Mouse (Mus musculus) naive thymus-derived CD4-positive, alpha-beta T cell, adult 2 months (primary cell): ENCODE measurements around the gene Ryk.
"Not testable (repeated sequence)": the region's sequence is repeated elsewhere in the genome, so short reads cannot be mapped to it uniquely, and the experiment has no call there.

Experiments used
- DNase-seq: peaks from one replicate; pipeline ENCODE4 v3.0.0-alpha.2; 2011; ENCODE audit warnings: low read depth

The Ryk gene

DNA sequence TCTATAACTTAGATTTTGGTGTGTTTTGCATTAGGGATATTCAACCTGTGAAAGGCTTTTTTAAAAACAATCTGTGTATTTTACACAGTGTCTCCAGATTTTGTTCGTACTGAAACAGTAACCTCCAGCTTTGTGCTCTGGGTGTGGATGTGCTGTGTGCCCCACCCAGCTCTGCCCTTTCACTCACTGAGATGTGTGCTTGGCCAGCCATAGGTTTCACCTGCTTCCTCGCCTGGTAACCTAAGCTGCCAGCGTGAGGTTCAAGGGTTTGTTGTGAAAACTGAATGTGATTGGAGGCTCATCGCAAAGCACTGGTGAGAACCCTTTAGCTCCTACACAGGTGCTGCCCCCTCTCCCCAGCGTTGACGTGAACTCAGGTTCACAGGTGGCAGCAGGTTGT, 70.2 kb downstream of the Ryk start:
- DNase-seq: no peak

DNA sequence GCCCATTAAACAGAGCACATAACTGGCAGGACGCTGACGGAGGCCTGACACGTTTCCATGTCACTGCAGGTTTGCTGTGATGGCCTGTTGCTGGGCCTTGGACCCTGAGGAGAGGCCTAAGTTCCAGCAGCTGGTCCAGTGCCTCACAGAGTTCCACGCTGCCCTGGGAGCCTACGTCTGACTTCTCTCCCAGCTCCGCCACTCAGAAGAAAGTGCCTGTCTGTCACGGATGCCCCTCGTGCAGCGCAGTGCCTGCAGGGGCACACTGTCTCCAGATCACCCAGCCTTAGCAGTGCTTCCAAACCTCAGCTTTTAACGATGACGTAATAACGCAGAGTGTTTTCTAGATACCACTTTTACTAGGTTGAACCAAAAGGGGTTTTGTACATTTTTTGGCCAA, 72.1 kb downstream of the Ryk start:
- no peak for DNase-seq

DNA sequence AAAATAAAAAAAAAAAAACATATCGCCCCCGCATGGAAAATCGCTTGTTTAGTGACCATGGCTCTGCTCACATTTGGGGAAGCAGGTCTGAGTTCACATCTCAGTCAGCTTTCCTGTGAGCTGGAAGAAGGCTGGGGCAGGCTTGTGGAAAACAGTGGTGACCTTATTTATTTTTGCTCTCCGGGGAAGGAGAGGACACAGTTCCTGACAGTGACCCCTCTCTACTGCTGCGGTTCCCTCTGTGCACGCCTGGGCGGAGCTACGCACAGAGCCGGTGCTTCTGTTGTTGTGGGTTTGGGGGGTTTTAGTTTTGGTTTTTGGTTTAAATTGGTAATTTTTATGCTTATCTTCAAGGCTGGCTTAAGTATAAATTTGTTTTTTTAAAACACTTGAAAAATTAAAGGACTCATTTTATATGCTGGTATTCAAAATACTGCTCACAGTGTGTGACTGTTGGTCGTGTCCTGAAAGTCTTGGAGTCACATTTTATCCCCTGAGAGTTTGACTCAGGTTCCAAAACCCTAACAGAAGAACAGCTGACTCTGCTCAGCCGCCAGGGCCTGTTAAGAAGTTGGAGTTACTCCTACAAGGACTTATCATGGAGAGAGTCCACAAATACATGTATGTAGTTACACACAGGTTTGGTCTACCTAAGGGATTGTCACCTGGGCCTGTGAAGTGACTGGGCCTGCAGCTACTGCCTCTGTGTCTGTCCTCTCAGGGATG, 73.0 kb downstream of the Ryk start:
- DNase-seq: no peak

DNA sequence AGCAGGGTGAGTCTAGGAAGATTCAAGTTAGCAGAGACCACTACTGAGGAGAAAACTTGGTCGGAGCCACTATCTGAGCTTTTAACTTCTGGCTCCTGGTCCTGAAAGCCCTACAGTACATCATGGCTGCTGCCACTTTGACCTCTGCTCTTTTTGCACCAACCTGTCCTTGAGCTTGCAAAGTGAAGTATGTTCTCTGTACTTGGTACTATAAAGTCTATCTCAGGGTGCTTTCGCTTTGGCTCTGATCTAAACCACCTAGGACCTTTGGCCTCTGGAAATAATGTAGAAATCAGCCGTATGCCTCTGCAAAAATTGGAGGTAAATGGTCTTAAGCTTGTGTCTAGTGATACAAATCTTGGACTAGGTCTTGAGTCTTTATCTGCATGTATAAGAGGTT, 76.8 kb downstream of the Ryk start:
- no peak for DNase-seq

DNA sequence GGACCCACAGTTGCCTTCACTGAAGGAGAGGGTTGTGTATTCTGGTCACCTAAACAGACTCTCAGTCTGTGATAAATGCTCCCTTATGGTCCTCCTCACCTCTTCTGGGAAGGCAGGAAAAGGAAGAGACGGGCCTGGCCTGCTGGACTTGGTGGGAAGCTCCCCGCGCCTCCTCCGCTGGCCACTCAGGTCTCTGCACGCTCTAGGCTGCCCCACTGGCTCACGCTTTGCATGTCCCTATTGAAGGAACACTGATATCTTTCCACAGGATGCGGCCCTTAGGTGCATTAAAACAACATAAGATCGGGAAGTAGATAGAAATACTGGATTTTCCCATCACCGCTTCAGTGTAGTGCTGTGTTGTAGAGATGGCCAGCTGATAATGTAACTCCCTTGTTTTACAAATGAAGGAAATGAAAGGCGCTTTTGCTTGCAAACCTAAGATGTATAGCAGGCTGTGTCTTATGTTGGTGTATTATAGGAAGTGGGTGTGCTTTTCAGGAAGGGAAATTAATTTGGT, 77.9 kb downstream of the Ryk start:
- no peak for DNase-seq

DNA sequence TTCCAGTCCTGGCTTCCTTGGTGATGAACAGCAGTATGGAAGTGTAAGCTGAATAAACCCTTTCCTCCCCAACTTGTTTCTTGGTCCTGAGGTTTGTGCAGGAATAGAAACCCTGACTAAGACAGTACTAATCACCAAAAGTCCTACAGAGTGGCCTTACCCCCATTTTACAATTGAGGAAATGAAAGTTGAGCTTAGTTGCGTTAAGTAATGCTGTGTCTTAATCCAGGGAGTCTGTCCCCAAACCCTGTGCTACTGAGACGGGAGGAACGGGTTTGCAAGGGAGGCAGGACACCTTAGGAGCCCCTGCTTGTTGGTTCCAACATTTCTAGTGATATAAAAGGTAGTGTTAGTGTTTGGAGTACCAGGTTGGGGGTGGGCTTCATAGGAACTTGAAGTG, 78.9 kb downstream of the Ryk start:
- not testable (repeated sequence) for DNase-seq

DNA sequence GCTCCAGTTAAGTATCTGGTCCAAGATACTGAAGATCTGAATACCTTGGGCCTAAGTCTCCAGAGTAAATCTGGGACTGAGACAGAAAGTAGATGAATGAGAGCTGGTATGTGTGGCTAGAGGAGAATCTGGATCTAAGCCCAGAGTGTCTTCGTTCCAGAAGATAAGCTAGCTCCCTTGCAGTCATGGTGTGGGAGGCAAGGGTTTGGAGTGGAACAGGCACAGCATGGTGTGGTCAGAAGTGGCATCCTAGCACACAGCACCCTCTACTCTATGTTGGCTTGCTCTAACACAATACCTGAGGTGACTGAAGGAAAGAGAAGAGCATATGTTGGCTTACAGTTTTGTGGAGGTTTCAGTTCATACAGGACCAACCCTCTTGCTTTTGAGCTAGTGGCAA, 79.9 kb downstream of the Ryk start:
- DNase-seq: no peak

DNA sequence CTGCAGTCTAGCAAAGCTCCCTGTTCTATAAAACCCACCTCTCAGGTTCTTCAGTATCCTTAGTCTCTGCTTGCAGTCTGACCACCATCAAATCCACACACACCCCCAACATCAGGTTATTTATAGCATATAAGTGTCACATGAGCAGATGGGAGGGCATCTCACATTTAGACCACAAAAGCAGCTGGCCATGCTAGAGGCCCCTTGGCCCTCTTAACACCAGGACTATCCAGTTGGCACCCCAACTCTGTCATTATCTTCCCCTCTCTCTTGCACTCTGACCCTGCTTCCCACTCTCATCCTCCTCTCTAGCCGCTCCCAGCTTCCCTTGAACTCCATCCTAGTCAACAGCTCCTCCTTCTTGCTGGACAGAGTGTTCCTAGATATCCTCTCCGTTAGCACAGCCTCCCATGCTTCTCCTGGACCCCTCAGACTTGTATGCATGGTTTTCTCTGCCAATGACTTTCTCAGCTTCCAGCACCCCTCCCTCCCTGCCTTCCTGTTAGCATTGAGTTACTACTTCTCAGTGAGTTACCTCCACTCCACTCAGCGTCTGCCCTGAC, 80.7 kb downstream of the Ryk start:
- DNase-seq: no peak

DNA sequence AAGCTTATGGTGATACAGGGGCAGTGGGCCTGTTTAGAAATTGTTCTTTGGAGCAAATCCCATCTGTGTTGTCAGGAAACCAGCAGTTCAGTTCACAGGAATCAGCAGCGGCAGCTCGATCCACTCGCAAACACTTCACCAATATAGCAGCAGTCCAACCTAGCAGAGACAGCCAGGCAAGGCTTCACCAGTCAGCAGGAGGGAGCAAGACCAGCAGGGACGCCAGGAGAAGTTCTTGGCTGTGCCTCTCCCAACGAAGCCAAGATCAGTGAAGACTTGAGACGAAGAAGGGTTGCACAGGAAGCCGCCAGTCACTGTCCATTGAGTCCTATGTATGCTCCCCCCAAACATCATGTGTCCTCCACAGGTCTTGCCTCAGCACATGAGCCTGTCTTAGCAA, 81.4 kb downstream of the Ryk start:
- DNase-seq: no peak

DNA sequence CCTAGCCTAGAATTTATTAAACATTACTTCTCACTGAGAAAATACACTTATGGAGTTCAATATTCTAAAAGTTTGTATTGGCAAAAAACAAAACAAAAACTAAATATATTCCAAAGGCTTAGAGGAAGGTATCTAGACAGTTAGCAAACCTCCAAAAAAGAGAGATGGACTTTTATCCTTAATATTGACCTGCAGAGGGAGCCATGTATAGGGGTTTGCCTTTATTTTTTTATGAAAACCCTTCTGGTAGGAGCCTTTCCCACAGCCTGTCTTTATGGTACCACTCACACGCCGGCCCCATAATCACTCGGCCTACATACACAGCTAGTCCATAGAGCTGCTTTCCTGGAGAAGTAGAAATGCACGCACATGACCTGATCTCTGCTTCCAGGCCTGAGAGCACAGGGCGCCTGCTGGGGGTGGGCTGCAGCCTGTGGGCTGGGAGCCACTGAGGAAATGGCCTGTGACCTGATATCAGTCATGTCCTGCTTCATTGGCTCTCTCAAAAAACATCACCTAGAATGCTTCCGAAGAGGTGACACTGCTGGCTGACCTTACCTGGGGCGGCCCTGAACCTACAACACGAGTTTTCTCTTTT, 82.9 kb downstream of the Ryk start:
- no peak for DNase-seq

DNA sequence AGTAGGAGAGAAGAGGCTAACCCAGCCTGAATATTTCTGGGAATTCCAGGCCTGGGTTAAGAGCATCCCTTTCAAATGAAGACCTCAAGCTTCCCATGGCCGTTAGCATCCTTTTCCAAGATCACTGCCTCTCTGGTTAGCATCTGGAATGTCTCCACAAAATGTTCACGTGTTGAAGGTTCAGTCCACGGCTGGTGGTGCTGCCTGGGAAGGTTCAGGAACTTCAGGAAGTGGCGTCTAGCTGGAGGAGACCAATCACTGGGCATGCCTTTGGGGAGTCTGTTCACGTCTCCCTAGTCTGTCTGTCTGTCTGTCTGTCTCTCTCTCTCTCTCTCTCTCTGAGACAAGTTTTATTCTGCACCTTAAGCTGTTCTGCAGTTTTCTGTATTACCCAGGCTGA, 84.8 kb downstream of the Ryk start:
- DNase-seq: no peak

DNA sequence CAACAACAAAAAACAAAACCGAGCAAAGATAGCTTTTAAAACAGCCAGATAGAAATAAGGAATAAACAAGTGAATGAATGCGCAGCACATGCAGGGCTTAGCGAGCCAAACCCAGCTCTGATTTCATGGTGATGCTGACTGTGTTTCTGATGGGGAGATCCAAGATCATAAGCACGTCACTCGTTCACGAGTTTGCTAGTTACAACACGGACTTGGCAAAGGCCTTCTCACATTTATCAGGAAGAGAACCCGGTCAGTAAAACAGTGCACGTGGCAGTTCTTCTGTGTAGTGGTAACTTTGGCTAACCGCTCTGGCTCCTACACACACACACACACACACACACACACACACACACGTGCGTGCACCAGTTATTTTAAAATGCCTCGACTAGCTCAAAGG, 87.1 kb downstream of the Ryk start:
- DNase-seq: no peak

DNA sequence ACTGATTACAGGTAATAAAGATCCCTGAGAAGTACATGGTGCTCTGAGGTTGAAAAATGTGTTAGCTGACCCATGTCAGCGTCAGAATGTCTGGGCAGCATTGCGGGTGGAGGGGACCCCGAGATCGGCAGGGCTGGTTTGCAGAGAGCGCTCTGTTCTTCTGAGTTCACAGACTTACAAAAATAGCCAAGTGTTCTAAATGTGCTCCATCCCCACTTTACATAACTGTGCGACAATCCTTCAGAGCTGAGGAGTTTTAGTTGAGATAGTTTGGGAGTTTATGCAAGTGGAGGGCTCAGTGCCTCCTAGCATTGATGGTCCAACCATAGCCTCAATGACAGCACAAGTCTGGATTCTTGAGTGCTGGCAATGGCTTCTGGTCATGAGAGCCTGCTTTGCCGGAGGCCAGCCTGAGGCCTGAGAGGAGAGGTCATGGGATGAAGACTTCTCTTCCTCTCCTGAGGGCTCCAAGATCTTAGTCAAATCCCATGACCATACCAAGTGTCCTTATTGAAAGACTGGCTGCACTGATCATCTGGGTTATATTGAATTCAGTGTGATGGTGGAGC, 88.2 kb downstream of the Ryk start:
- no peak for DNase-seq

DNA sequence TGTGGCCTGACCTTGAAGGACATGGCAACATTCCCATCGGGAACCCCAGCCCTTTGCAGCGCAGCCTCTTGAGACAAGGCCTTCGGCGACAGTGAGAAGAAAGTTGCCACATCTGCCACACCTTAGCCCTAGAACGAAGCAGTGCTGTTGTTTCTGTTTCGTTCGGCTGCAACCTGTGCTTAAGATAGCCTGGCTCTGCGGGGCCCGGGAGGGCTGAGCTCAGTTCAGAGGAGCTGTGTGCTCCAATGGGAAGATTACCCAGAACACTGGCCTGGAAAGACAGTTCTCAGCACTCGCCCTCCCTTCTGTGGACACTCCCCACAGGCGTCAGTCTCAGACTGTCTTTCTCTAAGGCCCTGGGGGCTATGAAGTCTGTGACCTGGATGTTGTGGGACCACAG, 89.1 kb downstream of the Ryk start:
- no peak for DNase-seq

DNA sequence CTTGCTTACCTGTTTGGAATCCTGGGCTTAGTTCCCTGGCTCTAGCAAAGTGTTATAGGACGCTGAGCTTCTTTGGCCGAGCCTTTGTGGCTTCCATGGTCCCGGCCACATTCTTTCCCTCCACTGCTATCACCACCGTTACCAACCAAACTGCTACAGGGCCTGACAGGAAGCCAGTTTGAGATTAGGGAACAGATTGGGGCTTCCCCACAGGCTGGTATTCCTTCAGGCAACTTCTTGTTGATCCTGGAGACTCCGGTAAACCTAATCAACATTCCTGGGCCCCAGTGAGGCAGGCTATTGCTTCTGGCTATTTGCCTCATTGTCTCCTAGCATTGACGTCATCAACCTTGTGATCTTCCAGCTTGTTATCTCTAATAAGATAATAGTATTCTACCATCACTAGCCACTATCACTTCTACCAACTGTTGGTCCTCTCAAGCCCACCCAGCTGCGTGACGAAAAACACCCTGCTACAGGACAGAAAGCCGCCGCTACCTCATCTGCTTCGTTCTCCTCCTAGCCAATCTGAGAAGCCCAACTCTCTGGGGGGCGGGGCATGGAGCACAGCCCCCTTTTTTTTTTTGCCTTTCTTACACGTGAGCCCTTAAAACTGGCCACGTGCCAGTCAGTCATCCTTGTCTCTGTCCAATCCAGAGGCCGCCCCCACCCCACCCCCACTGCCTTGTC, 90.1 kb downstream of the Ryk start:
- DNase-seq: no peak

DNA sequence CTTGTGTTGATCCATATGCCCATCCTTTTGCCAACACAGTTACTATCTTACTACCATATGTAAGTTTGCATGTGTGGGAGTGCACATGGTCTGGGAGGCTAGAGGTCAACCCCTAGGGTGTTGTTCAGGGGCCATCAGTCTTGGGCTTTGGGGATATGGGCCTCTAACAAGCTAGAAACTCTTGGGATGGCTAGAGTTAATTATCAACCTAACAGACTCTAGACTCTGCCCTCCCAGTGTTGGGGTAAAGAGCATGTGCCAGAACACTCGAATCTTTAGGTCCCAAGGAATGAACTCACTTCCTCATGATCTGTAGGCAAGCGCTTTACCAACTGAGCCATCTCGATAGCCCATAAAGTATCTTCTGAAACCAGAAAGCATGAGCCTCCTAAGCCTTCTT, 91.4 kb downstream of the Ryk start:
- no peak for DNase-seq

DNA sequence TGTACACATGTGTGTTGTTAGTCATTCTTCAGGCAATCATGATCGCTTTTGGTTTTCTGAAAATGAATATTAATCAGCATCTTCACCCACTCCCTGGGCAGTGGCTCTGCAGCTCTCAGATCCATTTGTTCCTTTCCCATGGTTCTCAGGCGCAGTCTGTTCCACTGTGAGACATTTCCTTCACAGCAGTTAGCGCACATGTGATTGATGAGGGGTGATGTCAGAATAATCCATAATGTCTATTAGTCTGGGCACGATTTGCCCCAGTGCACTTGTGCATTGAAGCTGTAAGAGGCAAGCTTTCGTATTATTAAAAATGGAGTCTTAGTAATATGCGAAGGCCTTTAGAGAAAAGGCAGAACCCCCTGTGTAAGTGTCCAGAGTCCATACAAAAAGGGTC, 95.1 kb downstream of the Ryk start:
- no peak for DNase-seq

DNA sequence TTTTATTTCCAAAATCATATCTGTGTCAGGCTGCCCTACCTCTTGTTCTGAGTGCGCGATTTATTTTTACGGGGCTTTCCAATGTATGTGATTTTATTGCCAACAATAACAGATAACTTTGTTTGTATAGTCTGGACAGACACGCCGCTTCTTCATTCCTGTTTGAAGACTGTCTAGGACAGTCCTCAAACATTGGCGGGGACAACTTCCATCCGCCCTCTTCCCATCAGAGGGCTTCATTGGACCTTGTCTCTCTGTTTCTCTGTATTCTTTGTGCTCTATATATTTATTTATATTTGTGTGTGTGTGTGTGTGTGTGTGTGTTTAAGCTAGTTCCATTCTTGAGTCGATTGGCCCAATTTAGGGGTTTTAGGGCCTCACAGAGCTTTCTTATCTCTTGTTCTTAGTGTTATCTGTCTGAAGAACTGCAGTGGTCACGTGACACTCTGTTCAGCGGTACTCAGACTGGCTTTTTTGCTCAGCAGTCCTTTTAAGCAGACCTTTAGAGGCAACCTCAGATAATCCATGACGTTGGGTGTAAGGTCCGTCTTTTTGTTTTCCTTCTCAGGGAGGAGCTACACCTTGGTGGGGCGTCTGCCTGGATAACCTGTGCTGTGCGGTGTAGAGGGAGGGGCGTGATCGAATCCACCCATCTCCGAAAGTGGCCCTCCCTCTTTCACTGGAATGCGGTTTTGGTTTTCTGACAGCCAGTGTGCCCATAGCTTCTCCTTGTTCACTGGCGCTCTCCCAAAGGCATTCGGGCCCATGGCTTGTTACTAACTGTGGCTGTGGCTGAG, 99.4 kb downstream of the Ryk start:
- DNase-seq: no peak

DNA sequence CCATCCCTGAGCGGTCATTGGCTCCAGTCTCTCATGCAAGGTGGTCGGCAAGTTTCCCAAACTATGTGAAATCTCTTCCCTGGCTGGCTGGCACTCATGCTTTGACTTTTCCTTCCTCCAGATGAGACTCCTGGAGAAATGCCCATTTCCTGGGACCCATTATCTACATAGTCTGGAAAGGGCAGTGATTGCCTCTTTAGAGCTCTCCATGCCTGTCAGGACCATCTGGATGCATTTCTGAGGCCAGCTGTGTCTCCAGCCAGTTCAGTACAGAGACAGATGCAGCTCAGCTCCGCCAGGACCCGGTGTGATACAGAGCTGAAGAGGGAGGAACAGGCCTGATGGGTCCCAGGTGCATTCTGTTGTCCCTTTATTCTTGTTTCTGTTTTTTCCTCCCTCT, 107.5 kb downstream of the Ryk start:
- DNase-seq: no peak

DNA sequence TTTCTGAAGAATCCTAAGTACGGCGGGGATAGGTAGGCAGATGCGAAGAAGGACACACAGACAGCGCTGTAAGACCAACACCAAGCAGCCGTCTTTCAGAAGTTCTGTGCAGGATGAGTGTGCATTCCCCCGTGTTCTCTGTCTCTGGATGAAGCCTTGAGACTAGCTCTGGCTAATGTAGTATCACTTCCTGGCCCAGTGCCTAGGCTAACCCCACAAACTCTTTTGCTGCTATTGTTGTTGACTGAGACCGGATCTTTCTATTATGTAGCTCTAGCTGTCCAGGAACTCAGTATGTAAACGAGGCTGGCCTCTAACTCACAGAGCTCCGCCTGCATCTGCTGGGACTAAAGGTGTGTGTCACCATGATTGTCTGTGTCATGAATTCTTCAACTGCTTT, 110.2 kb downstream of the Ryk start:
- no peak for DNase-seq

DNA sequence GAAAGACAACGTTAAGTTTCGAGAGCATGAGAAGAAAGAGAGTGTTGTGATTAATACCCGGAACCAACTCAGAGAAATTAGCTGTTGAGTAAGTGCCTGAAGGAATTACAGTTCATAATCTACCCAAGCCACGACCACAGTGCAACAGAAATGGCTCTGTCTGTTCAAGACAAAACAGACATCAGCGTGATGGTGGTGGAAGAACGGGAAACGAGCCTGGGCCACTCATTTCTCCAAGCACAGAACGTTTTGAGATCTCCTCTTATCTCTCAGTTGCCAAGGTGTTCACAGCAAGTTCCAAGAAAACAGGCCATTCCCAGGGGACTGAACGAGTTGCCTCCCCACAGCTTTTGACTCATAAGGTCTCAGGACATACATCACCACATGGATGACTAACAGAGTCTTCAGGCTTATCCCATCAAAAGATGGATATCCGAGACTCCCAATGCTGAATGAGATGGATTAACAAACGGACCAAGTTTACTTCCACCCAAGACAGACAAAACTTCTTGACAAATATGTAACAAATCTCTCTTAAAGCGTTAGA, 111.8 kb downstream of the Ryk start:
- DNase-seq: no peak

DNA sequence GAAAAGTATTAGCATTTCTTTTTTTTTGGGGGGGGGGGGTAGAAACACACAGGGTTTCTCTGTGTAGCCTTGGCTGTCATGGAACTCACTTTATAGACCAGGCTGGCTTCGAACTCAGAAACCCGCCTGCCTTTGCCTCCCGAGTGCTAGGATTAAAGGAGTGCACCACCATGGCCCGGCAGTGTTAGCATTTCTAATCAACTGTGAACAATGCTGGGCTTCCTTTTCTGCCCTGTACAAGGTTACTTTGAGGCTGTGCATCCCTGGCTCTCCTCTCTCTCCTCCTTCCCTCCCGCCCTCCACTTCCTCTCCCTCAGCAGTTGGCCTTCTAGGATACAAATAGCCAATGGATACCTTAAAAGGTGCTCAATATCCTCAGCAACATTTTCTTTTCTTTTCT, 114.0 kb downstream of the Ryk start:
- no peak for DNase-seq
